Mouse (Mus musculus) embryonic facial prominence, embryonic 12.5 days (tissue): ENCODE measurements around the gene Adam22. TPM values are rescaled to one million over a fixed set of nuclear protein-coding genes. Genes with fewer than 3 reads are reported as not detected.
"Not testable (repeated sequence)": the region's sequence is repeated elsewhere in the genome, so short reads cannot be mapped to it uniquely, and the experiment has no call there.

Experiments used
- ATAC-seq: fragments of 200-750 bp; cut with Nextera tagmentation; 2 replicates; pipeline ENCODE4 v1.8.0; 2017; ENCODE audit not compliant: insufficient number of reproducible peaks, insufficient read depth, low FRiP score, low TSS enrichment
- H3K27ac ChIP-seq: fragments of 300-500 bp; sonication (generic); 2 replicates; pipeline ENCODE4 v1.5.1; 2016; ENCODE audit warnings: mild to moderate bottlenecking
- H3K27me3 ChIP-seq: fragments of 300-500 bp; sonication (generic); 2 replicates; pipeline ENCODE4 v1.6.1; 2016; ENCODE audit warnings: mild to moderate bottlenecking, moderate library complexity
- H3K36me3 ChIP-seq: fragments of 300-500 bp; sonication (generic); 2 replicates; pipeline ENCODE4 v1.6.1; 2016; ENCODE audit warnings: mild to moderate bottlenecking
- H3K4me1 ChIP-seq: fragments of 300-500 bp; sonication (generic); 2 replicates; pipeline ENCODE4 v1.6.1; 2016
- H3K4me2 ChIP-seq: fragments of 300-500 bp; sonication (generic); replicated peaks from 2 replicates; pipeline ENCODE4 v1.6.1; 2016; ENCODE audit warnings: mild to moderate bottlenecking, moderate library complexity
- H3K4me3 ChIP-seq: fragments of 300-500 bp; sonication (generic); 2 replicates; pipeline ENCODE4 v1.5.1; 2016; ENCODE audit warnings: mild to moderate bottlenecking
- H3K9ac ChIP-seq: fragments of 300-500 bp; sonication (generic); 2 replicates; pipeline ENCODE4 v1.6.1; 2016; ENCODE audit warnings: mild to moderate bottlenecking, moderate library complexity
- H3K9me3 ChIP-seq: fragments of 300-500 bp; sonication (generic); 2 replicates; pipeline ENCODE4 v1.6.1; 2016; ENCODE audit warnings: mild to moderate bottlenecking, moderate library complexity
- WGBS: fragments of 180-500 bp; shearing (Covaris S2); methylation state at CpG from one replicate; pipeline ENCODE4 v1.1.7; 2016; 5-methylcytosine and 5-hydroxymethylcytosine counted together
- polyA plus RNA-seq: library from polyadenylated mRNA; unstranded; fragments of >200 nt; fragmentation: Nextera tagmentation; extraction: Ambion mirVana; gene quantifications from 2 replicates; pipeline ENCODE4 v1.2.1, GENCODE M21; 2016

Adam22 gene
- polyA plus RNA-seq, 1 experiment from 2014 or later: 17.6 TPM

DNA sequence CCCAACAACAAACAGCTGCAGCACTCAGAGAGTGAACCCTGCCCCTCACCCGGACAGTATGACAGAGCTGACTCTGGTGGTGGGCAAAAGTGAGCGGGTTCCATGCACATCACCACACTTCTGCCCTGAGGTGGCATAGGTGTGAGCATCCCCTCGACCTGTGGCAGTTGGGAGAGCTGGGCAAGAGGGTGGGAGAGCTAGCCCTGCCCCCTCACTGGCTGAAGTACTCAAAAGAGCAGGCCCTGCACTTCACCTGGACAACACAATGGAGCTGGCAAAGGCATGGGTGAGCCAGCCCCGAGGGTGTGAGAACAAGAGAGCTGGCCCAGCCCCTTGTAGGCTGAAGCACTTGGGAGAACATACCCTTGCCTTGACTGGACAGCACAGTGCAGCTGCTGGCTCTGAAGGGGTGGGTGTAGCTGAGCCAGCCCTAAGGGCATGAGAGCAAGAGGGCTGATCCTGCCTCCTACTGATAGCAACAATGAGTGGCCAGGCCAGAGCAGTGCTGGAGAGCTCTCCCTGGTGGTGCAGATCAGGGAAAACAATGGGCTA is 124.8 kb downstream of the Adam22 start:
- 50% methylated on average over 4 of the region's 4 CpGs for WGBS
- H3K9ac ChIP-seq: no peak overlapping the region
- no peak; the same call in 1 of the 2 replicates for ATAC-seq

DNA sequence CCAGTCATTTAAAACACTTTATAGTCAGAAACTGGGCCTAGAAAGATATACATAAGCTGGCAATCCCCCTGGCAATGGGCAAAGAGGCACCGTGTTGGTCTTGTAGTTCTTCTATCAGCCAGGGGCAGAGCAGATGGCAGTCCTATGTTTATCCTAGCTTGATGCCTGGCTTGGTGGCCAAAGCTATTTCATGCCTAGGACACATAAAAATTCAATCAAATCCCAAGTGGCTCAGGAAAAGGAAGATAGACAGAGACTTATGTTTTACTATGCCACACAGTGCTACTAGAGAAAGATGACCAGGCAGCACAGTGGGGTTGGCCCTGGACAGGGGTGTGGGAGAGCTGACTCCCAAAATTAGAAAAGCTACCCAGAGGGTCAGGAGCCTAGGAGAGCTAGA is 125.3 kb downstream of the Adam22 start:
- no peak overlapping the region for H3K9ac ChIP-seq
- no peaks in the 10 kb centered on the region for H3K27me3 ChIP-seq
- no peaks in the 10 kb centered on the region for H3K4me1 ChIP-seq
- no peak for ATAC-seq
- 84% methylated on average over 1 of the region's 1 CpGs for WGBS
- no peaks in the 10 kb centered on the region for H3K9me3 ChIP-seq
- no peaks in the 10 kb centered on the region for H3K36me3 ChIP-seq
- H3K4me2 ChIP-seq: no peak overlapping the region
- H3K27ac ChIP-seq: no peak overlapping the region
- no peak overlapping the region for H3K4me3 ChIP-seq

More for the DNA sequence above, 124.8 kb downstream of the Adam22 start:
- Histone ChIP-seq H3K9me3 (no peaks in the 10 kb centered on the region), H3K4me1 (no peaks in the 10 kb centered on the region), H3K4me2 (no peak overlapping the region), H3K27me3 (no peaks in the 10 kb centered on the region), H3K36me3 (no peaks in the 10 kb centered on the region), H3K4me3 (no peak overlapping the region), H3K27ac (no peak overlapping the region)

DNA sequence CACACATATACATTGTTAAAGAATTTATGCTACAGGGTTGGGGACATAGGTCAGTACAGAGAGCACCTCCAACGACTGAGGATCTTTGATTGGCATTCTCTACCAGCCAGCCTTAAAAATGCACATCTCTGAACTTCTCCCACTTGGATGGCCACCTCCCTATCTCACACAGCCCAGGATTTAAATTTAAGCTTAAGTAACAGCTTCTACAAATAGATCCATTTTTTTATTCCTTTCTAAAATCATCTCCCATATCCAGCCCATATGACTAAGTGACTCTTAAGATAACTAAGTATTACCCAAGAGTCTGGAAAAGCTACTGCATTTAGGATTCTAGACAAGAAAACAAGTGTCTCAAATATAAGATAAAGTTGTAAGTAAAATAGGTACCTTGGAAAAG is 140.9 kb downstream of the Adam22 start:
- H3K36me3 ChIP-seq: no peaks in the 10 kb centered on the region
- no peak overlapping the region for H3K4me3 ChIP-seq
- no peaks in the 10 kb centered on the region for H3K27me3 ChIP-seq
- no peak overlapping the region for H3K27ac ChIP-seq
- ATAC-seq: no peak
- H3K4me1 ChIP-seq: no peaks in the 10 kb centered on the region; the same call in 1 of the 2 replicates
- H3K9me3 ChIP-seq: no peaks in the 10 kb centered on the region
- no peak overlapping the region for H3K4me2 ChIP-seq
- WGBS: 86% methylated on average over 1 of the region's 1 CpGs
- H3K9ac ChIP-seq: no peak overlapping the region

DNA sequence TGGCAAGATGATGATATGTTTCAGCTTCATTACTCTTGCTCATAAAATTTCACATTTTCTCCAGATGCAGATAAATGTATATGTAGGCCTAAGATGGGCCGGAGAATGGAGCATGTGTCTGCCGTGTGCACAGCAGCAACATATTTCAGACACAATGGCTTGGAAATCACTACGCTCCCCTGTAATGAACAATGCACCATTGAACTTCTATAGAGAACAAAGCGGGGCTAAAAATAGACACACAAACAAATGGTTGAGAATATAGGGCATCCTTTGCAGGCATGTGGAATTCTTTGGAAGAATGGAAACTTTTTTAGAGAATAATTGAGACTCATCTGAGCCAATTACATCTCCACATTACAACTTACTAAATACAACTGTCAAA is 143.6 kb downstream of the Adam22 start:
- no peaks in the 10 kb centered on the region for H3K9me3 ChIP-seq
- H3K4me3 ChIP-seq: no peak overlapping the region
- no peaks in the 10 kb centered on the region; the same call in 1 of the 2 replicates for H3K4me1 ChIP-seq
- ATAC-seq: 0 out of 2 replicates have a peak, but pooled peaks have one; percentile 22
- H3K9ac ChIP-seq: no peak overlapping the region
- H3K4me2 ChIP-seq: no peak overlapping the region
- no peak overlapping the region for H3K27ac ChIP-seq
- H3K36me3 ChIP-seq: no peaks in the 10 kb centered on the region
- no peaks in the 10 kb centered on the region for H3K27me3 ChIP-seq
- WGBS: 80% methylated on average over 4 of the region's 4 CpGs

DNA sequence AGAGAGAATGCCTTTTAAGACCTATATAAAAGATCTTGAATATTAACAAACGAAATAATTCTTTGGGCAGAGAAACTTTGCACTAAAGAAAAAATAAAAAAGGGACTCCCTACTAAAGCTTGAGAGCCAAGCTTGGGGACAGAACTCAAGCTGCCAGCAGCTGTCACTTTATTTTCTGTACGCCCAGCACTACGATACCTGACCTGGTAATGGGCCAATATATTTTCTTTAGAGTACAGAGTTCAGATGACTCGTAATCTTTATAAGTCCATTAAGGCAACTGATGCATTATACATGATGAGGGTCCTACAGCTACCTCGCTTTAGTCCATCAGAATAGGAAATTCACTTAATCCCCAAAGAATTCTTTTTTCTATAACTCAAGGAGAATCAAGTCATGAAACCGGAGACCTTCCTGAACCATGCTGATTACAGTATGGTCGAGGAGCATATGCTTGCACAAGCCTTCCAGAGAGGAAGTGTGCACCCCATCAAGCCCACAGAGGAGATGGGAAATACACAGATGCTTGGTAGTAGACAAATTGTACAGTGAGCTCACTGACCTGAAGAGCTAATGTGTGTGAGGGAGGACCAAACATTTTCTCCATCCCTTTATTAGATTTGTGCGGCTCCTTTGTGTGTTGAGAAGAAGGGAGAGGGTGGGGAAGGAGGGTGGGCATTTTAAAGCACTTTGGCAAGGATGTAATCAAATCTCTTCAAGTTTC is 144.2 kb downstream of the Adam22 start:
- H3K4me1 ChIP-seq: no peaks in the 10 kb centered on the region; the same call in 1 of the 2 replicates
- H3K9me3 ChIP-seq: no peaks in the 10 kb centered on the region
- no peak overlapping the region for H3K9ac ChIP-seq
- WGBS: 70% methylated on average over 8 of the region's 8 CpGs
- H3K4me2 ChIP-seq: no peak overlapping the region
- no peaks in the 10 kb centered on the region for H3K27me3 ChIP-seq
- ATAC-seq: 0 out of 2 replicates have a peak, but pooled peaks have one; percentile 52
- no peaks in the 10 kb centered on the region for H3K36me3 ChIP-seq
- H3K27ac ChIP-seq: no peak overlapping the region
- H3K4me3 ChIP-seq: no peak overlapping the region

DNA sequence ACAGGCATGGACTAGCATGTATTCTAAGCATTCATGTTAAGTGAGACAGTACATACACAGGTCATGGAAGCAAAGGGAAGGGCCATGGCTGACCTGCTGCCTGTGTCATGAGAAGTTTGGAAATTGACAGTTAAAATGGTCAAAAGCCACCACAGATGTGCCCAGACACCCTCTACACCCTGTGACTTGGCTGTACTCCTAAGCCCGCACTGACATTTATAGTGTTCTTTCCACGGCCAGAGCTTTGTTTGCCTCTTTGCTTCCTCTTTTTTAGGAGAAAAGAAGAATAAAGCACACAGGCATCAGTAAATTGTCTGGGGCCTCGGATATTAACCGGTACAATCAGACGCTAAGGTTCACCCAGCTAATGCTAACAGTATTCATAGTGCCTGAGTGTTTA is 146.3 kb downstream of the Adam22 start:
- Histone ChIP-seq H3K27ac (no peak overlapping the region), H3K4me3 (no peak overlapping the region), H3K36me3 (no peaks in the 10 kb centered on the region), H3K4me2 (no peak overlapping the region), H3K4me1 (no peaks in the 10 kb centered on the region; the same call in 1 of the 2 replicates), H3K27me3 (no peaks in the 10 kb centered on the region), H3K9me3 (no peaks in the 10 kb centered on the region), H3K9ac (no peak overlapping the region)
- ATAC-seq: no peak
- WGBS: 90% methylated on average over 5 of the region's 5 CpGs

DNA sequence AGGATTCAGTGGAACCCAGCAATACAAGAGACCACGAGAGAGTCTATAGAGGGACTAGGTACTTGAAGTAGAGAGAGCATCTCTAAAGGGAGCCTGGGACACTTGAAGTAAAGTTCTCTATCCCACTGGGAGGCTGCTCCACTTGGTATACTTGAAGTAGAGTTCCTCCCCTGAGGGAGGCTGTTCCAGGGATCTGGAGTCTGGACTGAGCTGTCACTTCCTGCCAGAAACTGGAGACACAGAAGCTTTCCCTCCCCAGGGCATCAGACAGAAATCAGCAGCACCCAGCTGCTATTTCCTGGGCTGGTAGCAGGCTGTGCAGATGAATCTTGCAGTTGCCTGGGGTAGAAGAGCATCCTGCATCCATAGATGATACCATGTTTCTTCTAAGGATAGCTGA is 152.1 kb downstream of the Adam22 start:
- WGBS: 68% methylated on average over 1 of the region's 1 CpGs
- H3K36me3 ChIP-seq: no peaks in the 10 kb centered on the region

DNA sequence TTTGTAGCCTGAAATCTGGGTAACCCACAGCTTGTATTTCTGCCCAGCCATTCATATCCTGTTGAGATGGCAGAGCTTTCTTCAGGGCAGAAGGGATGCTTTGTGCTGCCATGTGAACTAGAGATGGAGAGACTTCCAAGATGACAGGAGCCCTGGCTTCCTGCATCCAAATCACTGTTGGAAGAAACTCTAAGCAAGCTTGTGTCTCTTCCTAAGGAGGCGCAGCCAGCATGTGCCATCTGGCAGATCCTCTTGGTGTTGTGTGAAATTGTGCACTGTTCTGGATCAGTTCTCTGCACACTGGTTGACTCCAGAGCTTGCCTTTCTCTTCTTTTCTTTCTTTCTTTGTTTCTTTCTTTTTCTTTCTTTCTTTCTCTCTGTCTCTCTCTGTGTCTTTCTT is 183.0 kb downstream of the Adam22 start:
- H3K9me3 ChIP-seq, H3K4me3 ChIP-seq, H3K9ac ChIP-seq, H3K4me2 ChIP-seq, H3K27me3 ChIP-seq, H3K27ac ChIP-seq, H3K4me1 ChIP-seq, ATAC-seq, H3K36me3 ChIP-seq: not testable (repeated sequence)
- WGBS: 90% methylated on average over 1 of the region's 1 CpGs

More for the DNA sequence above, 152.1 kb downstream of the Adam22 start:
- no peak for ATAC-seq
- Histone ChIP-seq H3K4me3 (no peak overlapping the region), H3K4me1 (no peaks in the 10 kb centered on the region), H3K27me3 (no peaks in the 10 kb centered on the region), H3K9me3 (no peaks in the 10 kb centered on the region), H3K27ac (no peak overlapping the region), H3K9ac (no peak overlapping the region), H3K4me2 (no peak overlapping the region)

DNA sequence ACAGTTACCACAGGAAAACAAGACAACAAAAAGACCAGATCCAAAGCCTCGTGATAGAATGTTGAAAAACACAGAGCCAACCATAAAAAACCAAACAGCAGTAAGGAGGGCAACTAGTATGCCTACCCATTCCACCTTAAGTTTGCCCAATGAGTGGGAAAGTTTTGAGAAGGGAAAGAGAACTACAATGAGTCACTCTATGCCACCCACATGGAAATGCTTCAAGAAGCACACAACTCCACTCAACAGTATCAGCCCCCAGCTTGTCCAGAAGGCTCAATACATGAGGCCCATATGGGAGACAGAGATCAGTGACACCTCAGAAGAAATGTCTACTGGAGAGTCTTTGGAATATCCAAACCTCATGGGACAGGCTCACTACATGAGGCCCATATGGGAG is 187.3 kb downstream of the Adam22 start:
- H3K4me3 ChIP-seq: no peak overlapping the region
- no peaks in the 10 kb centered on the region for H3K36me3 ChIP-seq
- no peak overlapping the region for H3K9ac ChIP-seq
- H3K4me1 ChIP-seq: no peaks in the 10 kb centered on the region
- 73% methylated on average over 1 of the region's 1 CpGs for WGBS
- no peaks in the 10 kb centered on the region for H3K9me3 ChIP-seq
- H3K27me3 ChIP-seq: no peaks in the 10 kb centered on the region
- H3K4me2 ChIP-seq: no peak overlapping the region
- ATAC-seq: no peak
- no peak overlapping the region for H3K27ac ChIP-seq

DNA sequence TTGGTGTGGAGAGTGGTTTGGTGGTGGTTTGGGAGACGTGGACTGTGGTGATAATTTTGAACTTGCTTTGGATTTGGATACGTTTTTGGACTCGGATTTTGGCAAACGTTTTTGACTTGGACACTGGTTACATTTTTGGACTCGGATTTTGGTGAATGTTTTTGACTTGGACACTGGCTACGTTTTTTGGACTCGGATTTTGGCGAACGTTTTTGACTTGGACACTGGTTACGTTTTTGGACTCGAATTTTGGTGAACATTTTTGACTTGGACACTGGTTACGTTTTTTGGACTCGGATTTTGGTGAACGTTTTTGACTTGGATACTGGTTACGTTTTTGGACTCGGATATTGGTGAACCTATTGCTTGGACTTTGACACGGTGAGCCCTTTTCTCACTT is 189.8 kb downstream of the Adam22 start:
- Histone ChIP-seq H3K27ac (no peak overlapping the region), H3K36me3 (no peaks in the 10 kb centered on the region), H3K4me2 (no peak overlapping the region), H3K4me1 (no peaks in the 10 kb centered on the region), H3K4me3 (no peak overlapping the region), H3K9ac (no peak overlapping the region), H3K27me3 (no peaks in the 10 kb centered on the region), H3K9me3 (no peaks in the 10 kb centered on the region)
- 90% methylated on average over 17 of the region's 17 CpGs for WGBS
- ATAC-seq: no peak

DNA sequence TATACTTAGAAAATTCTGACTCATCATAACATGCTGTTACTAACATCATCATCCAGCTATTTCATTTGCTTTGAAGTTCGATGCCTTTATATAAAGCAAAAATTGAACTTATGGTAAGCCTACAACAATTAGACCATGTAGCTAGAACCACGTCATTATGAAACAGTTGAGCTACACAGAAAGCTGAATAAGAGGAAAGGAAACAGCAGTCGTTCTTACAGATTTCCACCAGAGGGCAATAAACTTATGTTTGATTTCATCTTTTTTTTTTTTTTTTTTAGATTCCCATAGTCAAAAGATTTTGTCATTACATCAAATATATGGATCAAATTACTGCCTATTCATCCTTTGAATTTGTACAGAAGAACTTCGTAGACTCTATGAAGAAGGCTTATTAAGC is 203.2 kb downstream of the Adam22 start:
- Histone ChIP-seq H3K9ac (no peak overlapping the region), H3K27me3 (no peaks in the 10 kb centered on the region), H3K4me2 (no peak overlapping the region), H3K4me1 (no peaks in the 10 kb centered on the region), H3K9me3 (no peaks in the 10 kb centered on the region), H3K4me3 (no peak overlapping the region), H3K36me3 (no peaks in the 10 kb centered on the region), H3K27ac (no peak overlapping the region)
- ATAC-seq: no peak
- 39% methylated on average over 4 of the region's 4 CpGs for WGBS

DNA sequence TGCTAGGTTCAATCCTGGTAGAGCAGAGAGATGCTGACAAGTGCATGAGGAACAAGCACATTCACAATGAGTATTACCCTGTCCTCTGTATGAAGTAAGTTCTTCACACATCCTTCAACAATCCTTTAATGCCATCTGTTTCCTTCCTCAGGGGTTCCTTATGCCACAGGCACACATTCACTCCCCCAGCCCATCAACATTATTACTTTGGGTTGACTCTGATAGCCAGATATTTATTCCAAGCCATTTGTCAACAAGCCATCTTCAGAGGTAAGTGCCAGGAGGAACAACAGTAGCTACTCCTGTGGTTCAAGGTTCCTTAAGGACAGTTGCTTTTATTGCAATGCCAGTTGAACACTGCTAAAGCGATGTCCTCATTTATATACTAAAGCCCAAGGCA is 216.3 kb downstream of the Adam22 start:
- Histone ChIP-seq H3K9ac (no peak overlapping the region), H3K36me3 (no peaks in the 10 kb centered on the region), H3K27me3 (no peaks in the 10 kb centered on the region), H3K9me3 (no peaks in the 10 kb centered on the region), H3K4me1 (no peaks in the 10 kb centered on the region), H3K27ac (no peak overlapping the region), H3K4me2 (no peak overlapping the region), H3K4me3 (no peak overlapping the region)
- 94% methylated on average over 1 of the region's 1 CpGs for WGBS
- no peak for ATAC-seq
